Mouse (Mus musculus) right cerebral cortex, adult 18-20 months (tissue): Measurements from ENCODE around the gene Thap2.

Experiments
- DNase-seq: peaks from one replicate; pipeline ENCODE4 v3.0.0; 2022; ENCODE audit warnings: mixed read lengths

Gene Thap2

DNA sequence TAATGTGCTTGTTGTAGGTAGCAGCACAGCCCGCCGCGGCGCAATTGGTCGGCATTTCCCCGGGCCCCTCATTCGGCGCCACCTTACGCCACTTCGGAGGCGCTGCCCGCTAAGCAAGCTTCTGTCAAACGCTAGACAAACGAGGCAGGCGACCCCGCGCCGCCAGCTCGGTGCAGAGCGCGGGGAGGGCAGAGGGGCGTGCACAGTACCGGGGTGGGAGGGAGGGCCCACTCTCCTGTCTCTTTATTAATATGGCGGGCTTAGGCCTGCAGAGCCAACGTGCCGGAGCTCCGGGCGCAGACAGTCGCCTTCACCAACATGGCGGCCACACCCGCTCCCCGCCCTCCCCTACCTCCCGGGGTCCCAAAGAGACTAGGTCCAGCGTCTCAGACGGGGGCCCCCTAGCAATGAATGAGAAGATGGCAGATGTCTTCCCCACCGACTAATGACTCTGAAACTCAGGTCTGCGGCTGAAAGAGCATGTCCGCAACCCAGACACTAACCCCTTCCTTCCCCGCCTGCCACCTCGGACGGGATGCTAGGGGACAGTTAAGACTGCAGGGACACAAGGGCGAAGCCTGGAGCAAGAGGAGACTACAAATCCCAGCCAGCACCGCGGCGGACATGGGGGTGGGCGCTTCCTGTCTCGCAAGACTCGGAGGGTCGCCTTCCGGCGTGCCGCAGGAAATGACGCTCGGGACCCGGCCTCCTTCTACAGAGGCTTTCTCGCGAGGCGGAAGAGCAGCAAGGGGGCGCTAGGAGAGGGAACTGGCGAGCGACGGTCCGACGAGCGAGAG, at the start of gene Thap2, which contains the start of gene Zfc3h1:
Thap2 (minus strand) TSS at position 223 of the 797 bp plus-strand sequence.
Zfc3h1 (plus strand) TSS at position 739 of the 797 bp plus-strand sequence.
- DNase-seq: peak; percentile 99

DNA sequence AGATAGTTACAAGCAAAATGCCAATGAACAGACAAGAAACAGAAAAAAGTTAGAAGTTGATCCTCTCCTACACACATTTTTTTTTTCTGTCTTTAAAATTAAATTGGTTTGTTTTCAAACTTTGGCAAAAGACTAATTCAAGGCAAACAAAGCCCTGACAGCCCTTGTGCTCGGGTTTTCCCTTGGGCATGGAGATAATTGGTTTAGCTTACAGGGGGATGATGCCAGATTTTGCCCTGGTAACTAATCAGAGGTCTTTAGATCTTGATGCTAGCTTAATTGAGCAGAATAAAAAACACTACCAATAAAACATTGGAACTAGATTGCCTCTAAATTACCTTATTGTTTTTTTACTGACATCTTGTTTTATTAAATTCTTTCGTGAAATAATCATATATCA, 41.1 kb upstream of the Thap2 start:
- no peak for DNase-seq

- no peak for DNase-seq
These were observed 37.7 kb upstream of the Thap2 start for GRCm38 (mm10) chr10:115421976-115422375.

DNA sequence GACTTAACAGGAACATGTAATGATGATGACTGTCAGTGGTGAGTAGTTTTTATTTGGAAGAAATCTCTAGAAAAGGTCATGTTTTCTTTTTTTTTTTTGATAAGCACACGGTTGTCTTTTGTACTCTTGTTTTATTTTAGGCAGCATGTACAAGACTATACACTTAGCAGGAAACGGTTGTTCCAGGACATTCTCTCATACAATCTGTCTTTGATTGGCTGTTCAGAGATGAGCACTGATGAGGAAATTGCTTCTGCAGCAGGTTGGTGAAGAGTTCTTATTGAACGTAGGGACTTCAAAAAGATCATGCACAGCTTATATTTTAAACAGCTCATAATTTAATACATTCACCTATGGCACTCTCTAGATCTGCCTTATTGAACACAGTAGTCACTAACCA, 29.8 kb upstream of the Thap2 start:
- DNase-seq: no peak

- no peak for DNase-seq
These were observed 29.3 kb upstream of the Thap2 start for GRCm38 (mm10) chr10:115413496-115413895.

- peak; percentile 55 for DNase-seq
These were observed 22.1 kb upstream of the Thap2 start for GRCm38 (mm10) chr10:115406393-115406792.

GRCm38 (mm10) chr10:115391896-115392295, 7.7 kb upstream of the Thap2 start:
- DNase-seq: no peak

DNA sequence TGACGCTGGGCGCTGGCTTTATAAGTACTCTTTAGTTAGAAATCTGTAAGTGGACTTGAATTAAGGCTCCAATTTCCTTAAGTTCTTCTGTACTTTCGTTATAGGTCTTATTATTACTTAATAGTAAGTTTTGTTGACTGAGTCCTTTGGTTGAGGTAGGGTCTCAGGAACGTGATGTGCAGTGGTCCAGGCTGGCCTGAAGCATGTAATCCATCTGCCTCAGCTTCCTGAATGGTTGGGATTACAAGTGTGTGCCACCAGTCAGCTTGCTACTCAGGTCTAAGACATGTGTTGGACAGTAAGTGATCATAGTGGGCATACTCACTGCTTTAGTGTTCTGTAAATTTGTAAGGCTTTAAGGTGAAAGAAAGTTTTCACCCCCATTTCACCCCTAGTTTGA, 6.8 kb upstream of the Thap2 start:
- DNase-seq: no peak

DNA sequence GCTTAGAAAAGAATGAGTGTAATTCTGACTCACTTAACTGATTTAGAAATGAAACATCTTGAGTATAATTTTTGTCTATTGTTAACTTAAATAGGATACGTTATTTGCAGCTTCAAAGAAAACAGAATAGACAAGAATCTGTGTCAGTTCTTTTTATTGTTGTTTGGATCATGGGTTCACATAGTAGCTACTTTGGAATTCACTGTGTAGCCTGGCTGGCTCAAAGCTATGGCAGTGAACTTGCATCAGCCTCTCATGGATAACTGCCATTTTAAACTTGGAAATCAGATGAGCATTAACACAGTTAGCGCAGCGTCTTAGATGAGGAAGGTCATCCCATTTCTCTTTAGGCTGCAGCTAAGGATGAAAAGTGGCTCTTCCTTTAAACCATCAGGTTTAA, 3.6 kb upstream of the Thap2 start:
- no peak for DNase-seq

GRCm38 (mm10) chr10:115385018-115386002, 1.1 kb upstream of the Thap2 start:
- peak; percentile 55 for DNase-seq

DNA sequence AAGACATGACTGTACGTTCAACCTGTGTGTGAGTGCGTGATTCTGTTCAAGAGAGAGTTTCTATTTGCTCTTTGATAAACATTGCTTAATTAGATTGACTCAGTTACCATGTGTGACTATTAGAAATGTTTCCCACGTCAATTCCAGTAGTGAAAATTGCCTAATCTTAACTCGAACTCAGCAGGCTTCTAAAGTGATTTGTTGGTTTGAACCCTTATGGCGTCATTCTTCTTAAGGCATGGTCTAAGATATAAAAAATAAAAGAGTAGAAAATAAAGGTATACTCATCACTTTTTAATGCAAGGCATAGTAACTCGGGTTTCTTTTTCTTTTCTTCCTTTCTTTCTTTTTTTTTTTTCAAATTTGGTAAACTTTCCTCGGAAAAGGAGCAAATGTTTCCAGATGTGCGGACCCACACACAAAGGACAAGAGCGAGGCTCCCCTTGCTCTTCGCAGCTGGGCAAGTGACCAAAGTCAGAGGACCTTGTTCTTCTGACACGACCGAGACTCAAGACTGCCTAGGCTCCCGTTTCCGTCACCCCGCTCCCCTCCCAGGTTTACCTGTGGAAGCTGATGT, 511 bp downstream of the Thap2 start:
- DNase-seq: no peak

DNA sequence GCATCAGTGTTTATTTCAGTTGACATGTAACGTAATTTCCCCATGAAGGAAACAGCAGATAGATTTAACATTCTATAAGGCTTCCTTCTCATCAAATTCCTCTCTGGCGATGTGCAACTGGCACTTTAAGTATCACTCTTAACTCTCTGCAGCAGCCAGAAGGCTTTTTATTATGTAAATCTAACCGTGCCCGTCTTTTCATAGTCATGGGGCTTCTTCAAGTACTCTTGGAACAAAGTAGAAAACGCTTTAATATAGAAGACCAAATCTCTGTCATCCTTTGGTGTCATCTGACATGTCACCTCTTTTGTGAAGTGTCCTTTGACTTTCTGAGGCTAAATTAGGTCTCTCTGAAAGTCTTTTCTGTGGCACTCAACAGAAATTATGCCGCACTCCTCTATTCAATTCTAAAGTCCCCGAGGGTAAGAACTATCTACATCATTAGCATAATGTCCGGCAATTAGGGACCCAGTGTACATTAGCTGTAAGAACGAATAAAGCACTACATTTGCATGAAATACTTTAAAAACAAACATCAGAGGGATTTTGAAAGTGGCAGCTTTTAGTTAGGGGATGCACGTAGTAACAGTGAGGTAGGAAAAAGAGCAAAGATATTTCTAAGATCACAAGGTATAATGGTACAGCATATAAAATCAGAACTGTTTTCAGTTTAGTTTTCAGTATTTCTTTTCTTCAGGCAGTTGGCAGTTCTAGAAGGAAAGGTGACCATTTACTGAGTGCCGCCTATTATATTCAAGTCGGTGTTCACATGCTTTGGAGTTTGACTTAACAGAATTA, 1.2 kb downstream of the Thap2 start:
- DNase-seq: no peak

DNA sequence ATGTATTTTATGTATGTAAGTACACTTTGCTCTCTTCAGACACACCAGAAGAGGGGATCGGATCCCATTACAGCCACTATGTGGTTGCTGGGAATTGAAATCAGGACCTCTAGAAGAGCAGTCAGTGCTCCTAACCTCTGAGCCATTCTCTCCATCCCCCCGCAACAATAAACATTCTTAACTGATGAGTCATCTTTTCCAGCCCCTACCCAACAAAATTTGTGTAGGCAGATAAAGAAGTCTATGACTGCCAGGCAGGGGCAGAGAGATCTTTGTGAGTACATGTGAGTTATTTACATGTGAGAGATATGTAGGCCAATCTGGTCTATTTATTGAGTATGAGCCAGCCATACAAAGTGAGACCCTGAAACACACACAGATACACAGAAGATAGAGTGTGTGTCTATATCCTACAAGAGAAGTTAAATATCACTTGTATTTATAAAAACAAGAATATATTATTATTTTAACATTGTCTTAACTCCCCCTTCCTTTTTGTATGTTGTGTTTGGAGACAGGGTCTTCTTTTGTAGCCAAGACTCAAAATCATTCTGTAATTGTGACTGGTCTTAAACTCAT, 2.6 kb downstream of the Thap2 start:
- DNase-seq: no peak

DNA sequence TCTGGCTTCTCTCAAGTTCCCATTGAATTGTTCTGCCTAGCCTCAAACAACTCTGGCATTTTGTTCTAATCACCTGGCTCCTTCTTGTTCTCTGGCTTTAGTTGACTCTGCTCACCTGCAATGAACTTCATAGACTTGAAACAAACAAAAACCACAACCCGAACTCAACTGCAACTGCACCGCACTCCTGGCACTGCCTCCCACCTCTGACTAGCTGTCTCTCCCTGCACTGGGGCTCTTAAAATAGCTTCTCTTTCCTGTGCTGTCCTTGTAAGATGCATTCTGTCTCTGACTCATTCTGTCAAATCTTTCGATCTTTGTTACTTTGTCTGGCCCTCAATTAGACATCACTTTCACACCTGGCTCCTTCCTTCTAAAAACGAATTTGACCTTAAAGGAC, 21.1 kb downstream of the Thap2 start:
- no peak for DNase-seq

DNA sequence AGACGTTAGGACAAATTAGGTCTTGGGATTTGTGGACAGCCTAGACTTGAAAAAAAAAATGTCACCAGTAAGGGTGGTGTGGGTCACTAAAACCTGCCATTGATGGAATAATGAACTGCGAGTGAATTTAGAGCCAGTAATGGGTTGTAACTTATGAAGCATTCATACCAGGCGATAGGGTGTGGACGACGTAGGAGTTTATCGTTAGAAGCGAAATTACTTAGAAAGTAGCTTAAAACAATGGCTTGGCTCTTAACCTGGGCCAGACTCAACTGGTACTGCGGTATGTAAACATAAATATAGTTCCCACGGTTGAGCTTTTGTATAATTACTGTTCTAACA, 21.6 kb downstream of the Thap2 start:
- DNase-seq: no peak

- DNase-seq: peak; percentile 97
These were observed 22.2 kb downstream of the Thap2 start, which contains the start of gene Tmem19 for GRCm38 (mm10) chr10:115361840-115362622. Tmem19 (minus strand) TSS chr10:115362501.

GRCm38 (mm10) chr10:115359066-115359465, 25.2 kb downstream of the Thap2 start:
- no peak for DNase-seq

GRCm38 (mm10) chr10:115358216-115358919, 25.9 kb downstream of the Thap2 start:
- no peak for DNase-seq

DNA sequence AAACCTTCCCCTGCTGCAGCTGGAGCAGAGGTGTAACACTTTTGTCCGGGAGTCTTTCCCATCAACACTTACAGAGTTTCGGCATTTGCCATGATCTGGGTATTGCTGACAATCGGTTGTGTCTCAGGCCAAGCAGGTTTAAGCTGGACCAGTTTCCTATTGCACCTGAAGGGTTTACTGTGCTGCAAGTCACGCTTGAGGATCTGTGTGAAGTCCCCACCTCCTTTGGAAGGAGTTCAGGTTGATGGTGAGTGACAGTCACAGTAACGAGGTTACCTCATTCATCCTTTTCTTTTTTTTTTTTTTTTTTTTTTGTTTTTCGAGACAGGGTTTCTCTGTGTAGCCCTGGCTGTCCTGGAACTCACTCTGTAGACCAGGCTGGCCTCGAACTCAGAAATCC, 28.1 kb downstream of the Thap2 start:
- DNase-seq: no peak

- no peak for DNase-seq
These were observed 29.2 kb downstream of the Thap2 start for GRCm38 (mm10) chr10:115355016-115355415.

DNA sequence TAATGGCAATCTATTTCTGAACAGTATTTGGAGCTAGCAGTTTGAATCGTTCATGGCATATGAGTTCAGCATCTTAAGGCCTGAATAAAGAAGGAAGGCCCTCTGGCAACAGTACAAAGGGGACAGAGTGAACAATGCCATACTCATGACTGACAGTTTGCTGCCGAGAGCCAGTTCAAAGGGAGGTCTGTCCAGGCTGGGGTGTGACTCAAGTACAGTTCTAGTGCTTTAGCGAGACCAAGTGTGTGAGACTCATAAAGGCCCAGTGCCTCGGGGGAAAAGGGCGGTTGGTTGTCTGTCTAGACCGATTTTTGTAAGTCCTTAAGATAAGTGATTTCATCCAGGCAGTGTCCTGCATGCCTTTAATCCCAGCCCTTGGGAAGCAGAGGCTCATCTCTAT, 29.7 kb downstream of the Thap2 start:
- DNase-seq: no peak
